Mouse (Mus musculus) megakaryocyte, embryonic 14.5 days (primary cell): ENCODE measurements around the gene Camkv. TPM values are rescaled to one million over a fixed set of nuclear protein-coding genes. Genes with fewer than 3 reads are reported as not detected.

ENCODE experiments used
- H3K27me3 ChIP-seq: replicated peaks from 2 replicates; pipeline ENCODE3; 2012; ENCODE audit warnings: inconsistent platforms
- H3K36me3 ChIP-seq: replicated peaks from 2 replicates; pipeline ENCODE3; 2012; ENCODE audit warnings: low read length, inconsistent platforms, mixed read lengths
- H3K4me1 ChIP-seq: 2 replicates; pipeline ENCODE4 v1.6.1; 2012; ENCODE audit warnings: inconsistent platforms
- H3K4me3 ChIP-seq: replicated peaks from 2 replicates; pipeline ENCODE3; 2012; ENCODE audit warnings: moderate library complexity, mild to moderate bottlenecking, inconsistent platforms
- H3K9me3 ChIP-seq: 2 replicates; pipeline ENCODE4 v1.6.1; 2012; ENCODE audit warnings: inconsistent platforms
- FLI1 ChIP-seq: IDR thresholded peaks from 2 replicates; pipeline ENCODE4 v1.6.1; 2012; ENCODE audit warnings: low read length, inconsistent platforms, mixed read lengths
- GATA1 ChIP-seq: IDR thresholded peaks from 3 replicates; pipeline ENCODE4 v1.6.1; 2012; ENCODE audit warnings: mixed read lengths, low read length, inconsistent platforms, borderline replicate concordance
- polyA plus RNA-seq: library from polyadenylated mRNA; stranded (reverse); fragments of >175 nt; gene quantifications from 2 replicates; pipeline ENCODE4 v1.2.3, GENCODE M21; 2012; ENCODE audit warnings: low replicate concordance; ENCODE audit not compliant: insufficient read depth

Gene Camkv
- polyA plus RNA-seq, 1 experiment, result not detected

- H3K4me1 ChIP-seq, result peaks cover 79% of the 10 kb centered on the region
Measured at GRCm38 (mm10) chr9:107985131-107986119, 50.0 kb downstream of the Camkv start, which contains the start of gene Inka1. Gene Inka1 (minus strand): TSS chr9:107985879.

GRCm38 (mm10) chr9:107986376-107986775, 50.9 kb downstream of the Camkv start:
- peaks cover 74% of the 10 kb centered on the region for H3K4me1 ChIP-seq

More at GRCm38 (mm10) chr9:107985131-107986119, 50.0 kb downstream of the Camkv start, which contains the start of gene Inka1:
- no peaks in the 10 kb centered on the region for H3K9me3 ChIP-seq
- H3K4me3 ChIP-seq, result peak within 1 kb of the TSS; percentile 99
- no peaks in the 10 kb centered on the region for H3K27me3 ChIP-seq
- H3K36me3 ChIP-seq, result peaks cover 52% of the 10 kb centered on the region
- no peak for TF ChIP-seq FLI1
- no peak for TF ChIP-seq GATA1

GRCm38 (mm10) chr9:107987950-107988349, 52.5 kb downstream of the Camkv start:
- no peaks in the 10 kb centered on the region for H3K9me3 ChIP-seq
- H3K36me3 ChIP-seq, result peaks cover 29% of the 10 kb centered on the region
- TF ChIP-seq FLI1 (no peak), GATA1 (no peak)
- H3K4me1 ChIP-seq, result peaks cover 69% of the 10 kb centered on the region
- no peak overlapping the region for H3K4me3 ChIP-seq
- no peaks in the 10 kb centered on the region for H3K27me3 ChIP-seq

More at GRCm38 (mm10) chr9:107986376-107986775, 50.9 kb downstream of the Camkv start:
- TF ChIP-seq GATA1, result peak; percentile 61; the same call in 1 of the 3 replicates
- TF ChIP-seq FLI1, result no peak
- H3K4me3 ChIP-seq, result peak overlapping the region; percentile 89
- no peaks in the 10 kb centered on the region for H3K9me3 ChIP-seq
- H3K27me3 ChIP-seq, result no peaks in the 10 kb centered on the region
- peaks cover 42% of the 10 kb centered on the region for H3K36me3 ChIP-seq

GRCm38 (mm10) chr9:107992197-107992596, 56.7 kb downstream of the Camkv start, which contains the start of gene Cdhr4:
Gene Cdhr4 (plus strand): TSS chr9:107992497.
- no peaks in the 10 kb centered on the region for H3K9me3 ChIP-seq
- no peak for TF ChIP-seq GATA1
- no peak for TF ChIP-seq FLI1
- H3K4me1 ChIP-seq, result peaks cover 70% of the 10 kb centered on the region
- H3K36me3 ChIP-seq, result peaks cover 37% of the 10 kb centered on the region
- no peaks in the 10 kb centered on the region for H3K27me3 ChIP-seq
- no peak within 1 kb of the TSS for H3K4me3 ChIP-seq

GRCm38 (mm10) chr9:107993013-107993412, 57.5 kb downstream of the Camkv start:
- no peak overlapping the region for H3K4me3 ChIP-seq
- H3K4me1 ChIP-seq, result peaks cover 62% of the 10 kb centered on the region
- H3K36me3 ChIP-seq, result peaks cover 45% of the 10 kb centered on the region
- no peak for TF ChIP-seq GATA1
- no peak for TF ChIP-seq FLI1
- H3K27me3 ChIP-seq, result no peaks in the 10 kb centered on the region
- H3K9me3 ChIP-seq, result no peaks in the 10 kb centered on the region

GRCm38 (mm10) chr9:107994464-107994863, 59.0 kb downstream of the Camkv start:
- Histone ChIP-seq H3K9me3 (no peaks in the 10 kb centered on the region), H3K4me3 (peak overlapping the region; percentile 10)
- TF ChIP-seq FLI1 (no peak), GATA1 (no peak)

GRCm38 (mm10) chr9:107995513-107995912, 60.0 kb downstream of the Camkv start:
- H3K4me3 ChIP-seq, result no peak overlapping the region
- no peaks in the 10 kb centered on the region for H3K9me3 ChIP-seq
- H3K36me3 ChIP-seq, result peaks cover 68% of the 10 kb centered on the region

More at GRCm38 (mm10) chr9:107994464-107994863, 59.0 kb downstream of the Camkv start:
- Histone ChIP-seq H3K4me1 (peaks cover 63% of the 10 kb centered on the region), H3K36me3 (peaks cover 59% of the 10 kb centered on the region), H3K27me3 (no peaks in the 10 kb centered on the region)

GRCm38 (mm10) chr9:107996049-107996448, 60.6 kb downstream of the Camkv start, which contains the start of gene Gm20662:
Gene Gm20662 (plus strand): TSS chr9:107996349.
- Histone ChIP-seq H3K36me3 (peaks cover 70% of the 10 kb centered on the region), H3K27me3 (no peaks in the 10 kb centered on the region), H3K9me3 (no peaks in the 10 kb centered on the region), H3K4me3 (no peak within 1 kb of the TSS), H3K4me1 (peaks cover 59% of the 10 kb centered on the region)
- no peak for TF ChIP-seq GATA1

More at GRCm38 (mm10) chr9:107995513-107995912, 60.0 kb downstream of the Camkv start:
- H3K27me3 ChIP-seq, result no peaks in the 10 kb centered on the region
- TF ChIP-seq GATA1, result no peak
- TF ChIP-seq FLI1, result no peak
- peaks cover 57% of the 10 kb centered on the region for H3K4me1 ChIP-seq

Other genes starting within 250 kb of the Camkv start
- gene Sema3f, start 225.2 kb upstream of the Camkv start, polyA plus RNA-seq, result not detected in 2 replicates
- gene Rbm5, start 164.7 kb upstream of the Camkv start, polyA plus RNA-seq, result 3.9 and 7.6 TPM in 2 replicates
- gene Rbm6, start 62.4 kb upstream of the Camkv start, polyA plus RNA-seq, result 12.7 and 14.7 TPM in 2 replicates
- gene Mon1a, start 47.5 kb upstream of the Camkv start, polyA plus RNA-seq, result 19.6 and 23.6 TPM in 2 replicates
- 0.23 TPM in 1 of 2 replicates, not detected in the other for gene Mst1r, start 28.8 kb upstream of the Camkv start, polyA plus RNA-seq
- gene Actl11, start 7.2 kb upstream of the Camkv start, polyA plus RNA-seq, result not detected in 2 replicates
- 1.0 and 1.2 TPM in 2 replicates for gene Traip, start 14.5 kb downstream of the Camkv start, polyA plus RNA-seq
- 78.9 and 91.5 TPM in 2 replicates for gene Uba7, start 39.8 kb downstream of the Camkv start, polyA plus RNA-seq
- gene Gm20661, start 47.4 kb downstream of the Camkv start, polyA plus RNA-seq, result 2.7 TPM in 1 of 2 replicates, not detected in the other
- 270 and 880 TPM in 2 replicates for gene Inka1, start 50.2 kb downstream of the Camkv start, polyA plus RNA-seq
- gene Cdhr4, start 56.8 kb downstream of the Camkv start, polyA plus RNA-seq, result 9.9 and 23.4 TPM in 2 replicates
- gene Gm20662, start 60.7 kb downstream of the Camkv start, polyA plus RNA-seq, result 3.2 and 5.8 TPM in 2 replicates
- 26.3 and 26.7 TPM in 2 replicates for gene Ip6k1, start 66.8 kb downstream of the Camkv start, polyA plus RNA-seq
- 2.6 and 30.7 TPM in 2 replicates for gene Gmppb, start 113.6 kb downstream of the Camkv start, polyA plus RNA-seq
- gene Amigo3, start 117.5 kb downstream of the Camkv start, polyA plus RNA-seq, result 0.65 and 1.0 TPM in 2 replicates
- gene Mst1, start 144.8 kb downstream of the Camkv start, polyA plus RNA-seq, result 0.17 TPM in 1 of 2 replicates, not detected in the other
- 51.9 and 73.7 TPM in 2 replicates for gene Rnf123, start 147.7 kb downstream of the Camkv start, polyA plus RNA-seq
- gene Apeh, start 158.9 kb downstream of the Camkv start, polyA plus RNA-seq, result 13.0 and 26.5 TPM in 2 replicates